Mouse (Mus musculus): Measurements from ENCODE around the gene Mtg1. TPM values are rescaled to one million over a fixed set of nuclear protein-coding genes. Genes with fewer than 3 reads are reported as not detected.

Mtg1 gene
- polyA plus RNA-seq (2017; shearing (Covaris generic)) = 10 to 100 TPM; 28.7 to 33.1 TPM

- peak; percentile 90 for ATAC-seq
Observed at GRCm38 (mm10) chr7:140137135-140138020, at the start of gene Mtg1. TSS of gene Mtg1 (plus strand) at chr7:140137564.

DNA sequence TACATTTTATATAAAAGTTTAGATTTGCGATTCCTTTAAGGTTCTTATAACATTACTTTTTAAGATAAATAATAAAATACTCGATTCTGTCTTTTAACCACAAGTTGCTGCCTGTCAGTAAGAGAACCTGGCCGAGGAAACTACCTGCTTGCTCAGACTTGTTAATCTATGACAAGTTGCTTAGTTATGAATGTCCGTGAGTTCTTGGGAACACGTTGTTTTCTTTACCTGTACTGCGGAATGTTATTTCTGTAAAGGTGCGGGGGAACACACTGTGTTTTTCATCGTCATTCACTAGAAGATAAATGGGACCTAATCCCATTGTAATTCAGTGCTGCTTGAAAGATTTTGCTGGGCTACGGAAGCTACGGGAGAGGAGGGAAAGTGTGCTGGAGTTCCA is 46.8 kb upstream of the Mtg1 start:
- ATAC-seq = no peak

GRCm38 (mm10) chr7:140092924-140093528 is 44.3 kb upstream of the Mtg1 start, which contains the start of gene Prap1:
TSS of gene Prap1 (plus strand) at chr7:140093395.
- no peak for ATAC-seq

- ATAC-seq = no peak
Observed at GRCm38 (mm10) chr7:140094954-140095353, 42.4 kb upstream of the Mtg1 start.

DNA sequence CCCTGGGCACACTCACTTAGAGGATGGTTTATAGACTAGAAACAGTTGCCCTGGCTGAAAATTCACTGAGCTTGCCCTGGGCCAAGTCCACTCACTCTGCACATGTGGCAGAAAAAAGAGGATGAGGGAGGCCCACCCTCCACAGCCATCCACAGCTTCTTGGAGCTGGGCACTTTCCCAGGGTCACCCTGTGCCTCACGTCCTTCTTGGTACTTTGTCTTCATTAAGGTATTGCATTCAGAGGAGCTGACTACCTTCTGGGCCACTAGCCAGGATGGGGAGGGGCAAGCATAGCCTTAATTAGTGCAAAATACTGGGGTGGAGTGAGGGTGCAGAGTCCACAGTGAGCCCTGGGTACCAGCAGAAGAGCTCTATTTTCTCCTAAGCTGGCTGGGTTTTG is 41.8 kb upstream of the Mtg1 start:
- ATAC-seq = no peak

DNA sequence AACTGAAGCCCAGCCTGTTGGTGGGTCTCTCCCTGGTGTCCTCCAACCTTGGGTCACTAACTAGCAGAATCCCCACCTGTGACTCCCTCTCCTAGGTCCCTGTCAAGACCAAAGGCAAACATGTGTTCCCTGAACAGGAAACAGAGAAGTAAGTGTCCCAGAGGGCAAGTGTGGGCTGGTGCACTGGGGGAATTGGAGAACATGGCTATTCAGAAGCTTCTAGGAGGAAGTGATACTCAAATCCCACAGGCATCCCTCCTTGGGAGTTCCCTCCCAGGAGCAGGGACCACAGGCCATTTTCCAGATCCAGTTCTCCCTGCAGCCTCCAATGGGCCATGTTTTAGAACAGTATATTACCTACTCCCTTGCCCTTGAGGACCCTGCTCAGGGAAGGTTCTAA is 41.3 kb upstream of the Mtg1 start:
- ATAC-seq = no peak

- ATAC-seq = no peak
Observed at GRCm38 (mm10) chr7:140098466-140098865, 38.9 kb upstream of the Mtg1 start.

DNA sequence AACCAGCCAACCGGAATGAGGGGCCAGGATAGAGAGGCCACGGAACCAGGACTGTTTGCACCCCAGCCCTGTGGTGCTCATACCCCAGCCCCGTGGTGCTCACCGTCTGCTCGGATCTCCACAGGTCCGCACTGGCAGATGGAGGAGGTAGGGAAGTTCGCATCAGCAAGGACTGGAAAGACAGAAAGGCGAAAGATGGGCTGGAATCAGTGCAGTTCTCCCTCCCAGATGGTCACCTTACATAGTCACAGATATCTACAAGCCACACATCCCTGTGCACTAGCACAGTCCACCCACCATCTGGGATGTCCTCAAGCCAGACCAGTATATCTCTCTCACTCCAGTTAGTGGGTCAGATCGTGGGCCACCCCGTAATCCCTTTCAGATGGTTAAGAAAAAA is 35.9 kb upstream of the Mtg1 start:
- ATAC-seq = no peak

GRCm38 (mm10) chr7:140101993-140102860 is 35.1 kb upstream of the Mtg1 start, which contains the start of gene Fuom:
TSS of gene Fuom (minus strand) at chr7:140102441.
- peak; percentile 98 for ATAC-seq

GRCm38 (mm10) chr7:140104009-140104408 is 33.4 kb upstream of the Mtg1 start:
- ATAC-seq = no peak

GRCm38 (mm10) chr7:140111943-140112342 is 25.4 kb upstream of the Mtg1 start:
- ATAC-seq = no peak

- peak; percentile 7 for ATAC-seq
Observed at GRCm38 (mm10) chr7:140115583-140116328, 21.6 kb upstream of the Mtg1 start, which contains the start of gene Paox. TSS of gene Paox (plus strand) at chr7:140115799.

- peak; percentile 100 for ATAC-seq
Observed at GRCm38 (mm10) chr7:140116329-140117054, 20.9 kb upstream of the Mtg1 start, which contains the start of gene Echs1. TSS of gene Echs1 (minus strand) at chr7:140116476.

- ATAC-seq = no peak
Observed at GRCm38 (mm10) chr7:140120484-140120883, 16.9 kb upstream of the Mtg1 start.

- no peak for ATAC-seq
Observed at GRCm38 (mm10) chr7:140121338-140121910, 15.9 kb upstream of the Mtg1 start.

DNA sequence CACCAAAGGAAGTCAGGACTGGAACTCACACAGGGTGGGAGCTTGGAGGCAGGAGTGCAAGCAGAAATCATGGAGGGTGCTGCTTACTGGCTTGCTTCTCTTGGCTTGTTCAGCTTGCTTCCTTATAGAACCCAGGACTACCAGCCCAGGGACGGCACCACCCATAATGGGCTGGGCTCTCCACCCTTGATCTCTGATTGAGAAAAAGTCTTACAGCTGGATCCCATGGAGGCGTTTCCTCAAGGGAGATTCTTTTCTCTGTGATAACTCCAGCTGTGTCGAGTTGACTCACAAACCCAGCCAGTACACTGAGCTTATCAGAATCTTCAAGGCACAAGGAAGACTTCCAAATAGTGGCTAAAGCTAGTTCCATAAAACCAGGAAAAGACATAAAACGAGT is 14.6 kb upstream of the Mtg1 start:
- ATAC-seq = no peak

- ATAC-seq = no peak
Observed at GRCm38 (mm10) chr7:140124382-140124781, 13.0 kb upstream of the Mtg1 start.

DNA sequence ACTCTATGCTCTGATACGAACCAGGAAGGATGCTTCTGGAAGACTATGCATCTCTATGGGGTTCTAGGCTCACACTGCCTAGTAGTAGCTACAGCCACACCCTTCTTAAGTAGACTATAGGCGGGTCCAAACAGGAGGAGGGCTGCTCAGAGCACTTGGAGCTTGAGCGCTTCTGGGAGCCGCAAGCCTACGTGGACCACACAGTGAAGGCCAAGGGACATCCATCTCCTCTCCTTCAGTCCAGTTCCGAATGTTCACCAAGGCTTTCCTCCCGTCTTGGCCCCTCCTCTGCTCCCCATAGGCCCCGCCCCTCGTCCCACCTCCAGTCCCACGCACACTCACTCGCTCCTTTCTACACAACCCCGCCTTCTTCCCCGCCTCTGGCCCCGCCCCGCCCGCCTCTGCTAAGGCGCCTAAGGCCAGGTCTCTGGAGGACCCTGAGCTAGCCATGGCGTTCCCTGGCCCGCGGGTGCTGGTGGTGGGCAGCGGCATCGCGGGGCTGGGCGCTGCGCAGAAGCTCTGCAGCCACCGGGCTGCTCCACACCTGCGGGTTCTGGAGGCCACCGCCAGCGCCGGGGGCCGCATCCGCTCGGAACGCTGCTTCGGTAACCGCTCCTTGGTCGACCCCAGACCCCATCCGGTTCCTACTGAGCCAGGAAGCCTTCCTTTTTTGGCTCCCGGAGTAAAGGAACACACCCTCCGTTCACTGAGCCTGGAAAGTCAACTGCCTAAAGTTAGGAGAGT is 11.9 kb upstream of the Mtg1 start:
- ATAC-seq = peak; percentile 92

- ATAC-seq = peak; percentile 5
Observed at GRCm38 (mm10) chr7:140126022-140126350, 11.4 kb upstream of the Mtg1 start.

DNA sequence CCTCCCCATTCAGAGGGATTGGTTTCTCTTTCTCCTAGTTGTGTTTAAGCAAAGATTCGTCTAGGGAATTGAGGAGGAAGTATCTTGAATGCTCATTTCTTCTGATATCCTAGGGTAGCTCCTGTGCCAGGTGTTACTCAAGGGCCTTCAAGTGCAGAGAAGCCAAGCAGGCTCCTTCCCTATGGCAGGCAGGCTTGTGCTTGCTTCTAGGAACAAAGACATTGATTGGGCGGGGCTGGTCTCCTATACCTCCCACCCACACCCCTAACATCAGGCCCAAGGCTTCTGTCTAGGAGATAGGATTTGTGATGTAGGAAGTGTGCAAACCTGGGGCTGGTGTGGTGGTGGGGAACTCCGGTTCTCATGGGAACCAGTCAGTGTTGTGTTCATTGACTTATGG is 10.4 kb upstream of the Mtg1 start:
- no peak for ATAC-seq
